Mouse (Mus musculus): ENCODE measurements around the gene Tmod2. TPM values are rescaled to one million over a fixed set of nuclear protein-coding genes. Genes with fewer than 3 reads are reported as not detected.
"Not testable (repeated sequence)": the region's sequence is repeated elsewhere in the genome, so short reads cannot be mapped to it uniquely, and the experiment has no call there.

Gene Tmod2
- polyA plus RNA-seq, 1 experiment: 0.27 TPM

GRCm38 (mm10) chr9:75549010-75549409 is 62.1 kb downstream of the Tmod2 start:
- Histone ChIP-seq H3K36me3 (ENCODE audit: control insufficient read depth, insufficient read depth) (no peaks in the 10 kb centered on the region), H3K4me3 (ENCODE audit: insufficient read depth, poor library complexity, severe bottlenecking) (no peak overlapping the region), H3ac (ENCODE audit: control insufficient read depth, insufficient read length, low read depth) (no peak overlapping the region), H3K79me3 (ENCODE audit: low read depth) (peaks cover 38% of the 10 kb centered on the region), H3K79me2 (ENCODE audit: control insufficient read depth, insufficient read depth) (peaks cover 73% of the 10 kb centered on the region), H3K27me3 (ENCODE audit: control insufficient read depth, insufficient read depth, insufficient read length) (no peaks in the 10 kb centered on the region)
- TF ChIP-seq MAX (IDR thresholded peaks at IDR 0.05) (no peak), USF1 (IDR thresholded peaks at IDR 0.05; ENCODE audit: low read depth) (no peak), CTCF (IDR thresholded peaks at IDR 0.05; ENCODE audit: control insufficient read depth, insufficient read depth, insufficient read length) (no peak), MYOD1 (IDR thresholded peaks at IDR 0.05; ENCODE audit: control insufficient read depth, insufficient read length, low read depth) (no peak), CEBPB (IDR thresholded peaks at IDR 0.05; ENCODE audit: low read depth) (no peak), MYOG (IDR thresholded peaks at IDR 0.05; ENCODE audit: control insufficient read depth, extremely low read depth, insufficient read length) (no peak), FOSL1 (IDR thresholded peaks at IDR 0.05; ENCODE audit: insufficient read depth, low read length, poor library complexity, severe bottlenecking) (no peak)

DNA sequence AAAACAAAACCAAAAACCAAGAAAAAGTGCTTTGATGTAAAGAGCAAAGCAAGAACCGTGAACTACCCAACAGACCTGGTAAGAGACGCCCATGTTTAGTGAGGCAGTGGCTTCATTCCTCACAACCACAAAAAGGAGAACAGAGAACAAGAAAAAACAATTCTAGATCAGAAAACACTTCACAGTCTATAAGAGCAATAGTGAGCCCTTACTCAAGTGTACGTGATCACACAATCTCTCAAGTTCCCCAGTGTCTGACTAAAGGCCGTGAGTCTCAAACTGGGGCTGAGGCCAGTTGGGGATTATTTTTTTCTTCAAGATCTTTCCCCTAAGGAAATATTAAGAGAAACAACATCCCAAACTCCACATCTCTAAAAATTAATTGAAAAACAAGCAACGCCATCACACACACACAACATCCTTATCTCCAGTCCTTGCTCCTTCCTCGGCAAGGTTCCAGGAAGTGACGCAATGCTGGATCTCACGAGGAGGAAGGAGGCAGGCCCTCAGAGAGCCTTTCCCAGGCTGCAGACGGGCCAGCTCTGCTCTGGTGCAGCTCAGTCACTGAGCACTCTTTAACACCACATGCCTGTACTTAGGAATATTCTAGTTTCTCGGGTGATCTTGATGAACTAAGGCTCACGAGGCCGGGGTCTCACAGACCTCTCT is 64.1 kb downstream of the Tmod2 start:
- H3K4me3 ChIP-seq (ENCODE audit: insufficient read depth, poor library complexity, severe bottlenecking): no peak overlapping the region
- no peak overlapping the region for H3ac ChIP-seq (ENCODE audit: control insufficient read depth, insufficient read length, low read depth)
- peaks cover 23% of the 10 kb centered on the region for H3K79me3 ChIP-seq (ENCODE audit: low read depth)
- no peaks in the 10 kb centered on the region for H3K27me3 ChIP-seq (ENCODE audit: control insufficient read depth, insufficient read depth, insufficient read length)
- H3K79me2 ChIP-seq (ENCODE audit: control insufficient read depth, insufficient read depth): peaks cover 59% of the 10 kb centered on the region
- TF ChIP-seq CEBPB (IDR thresholded peaks at IDR 0.05; ENCODE audit: low read depth) (peak; percentile 73), MYOD1 (IDR thresholded peaks at IDR 0.05; ENCODE audit: control insufficient read depth, insufficient read length, low read depth) (no peak)
- no peaks in the 10 kb centered on the region for H3K36me3 ChIP-seq (ENCODE audit: control insufficient read depth, insufficient read depth)

DNA sequence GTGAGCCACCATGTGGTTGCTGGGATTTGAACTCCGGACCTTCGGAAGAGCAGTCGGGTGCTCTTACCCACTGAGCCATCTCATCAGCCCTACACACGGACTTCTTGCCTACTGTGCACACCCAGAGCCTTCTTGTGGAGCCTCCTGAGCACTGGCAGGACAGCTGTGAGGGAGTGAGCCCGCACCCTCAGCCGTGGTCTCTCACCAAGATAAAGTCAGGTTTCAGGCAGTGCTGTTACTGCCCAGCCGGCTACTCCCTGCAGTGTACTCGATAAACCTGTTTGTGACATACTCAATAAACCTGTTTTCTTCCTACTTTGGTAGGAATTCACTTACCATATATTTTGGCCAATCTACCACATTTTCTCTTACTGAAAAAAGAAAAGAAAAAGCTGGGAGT is 65.6 kb downstream of the Tmod2 start:
- peaks cover 16% of the 10 kb centered on the region for H3K79me3 ChIP-seq (ENCODE audit: low read depth)
- no peaks in the 10 kb centered on the region for H3K36me3 ChIP-seq (ENCODE audit: control insufficient read depth, insufficient read depth)
- H3K27me3 ChIP-seq (ENCODE audit: control insufficient read depth, insufficient read depth, insufficient read length): no peaks in the 10 kb centered on the region
- H3ac ChIP-seq (ENCODE audit: control insufficient read depth, insufficient read length, low read depth): no peak overlapping the region
- TF ChIP-seq CEBPB (IDR thresholded peaks at IDR 0.05; ENCODE audit: low read depth) (no peak), USF1 (IDR thresholded peaks at IDR 0.05; ENCODE audit: low read depth) (no peak), CTCF (IDR thresholded peaks at IDR 0.05; ENCODE audit: control insufficient read depth, insufficient read depth, insufficient read length) (no peak)
- H3K4me3 ChIP-seq (ENCODE audit: insufficient read depth, poor library complexity, severe bottlenecking): no peak overlapping the region
- peaks cover 57% of the 10 kb centered on the region for H3K79me2 ChIP-seq (ENCODE audit: control insufficient read depth, insufficient read depth)

DNA sequence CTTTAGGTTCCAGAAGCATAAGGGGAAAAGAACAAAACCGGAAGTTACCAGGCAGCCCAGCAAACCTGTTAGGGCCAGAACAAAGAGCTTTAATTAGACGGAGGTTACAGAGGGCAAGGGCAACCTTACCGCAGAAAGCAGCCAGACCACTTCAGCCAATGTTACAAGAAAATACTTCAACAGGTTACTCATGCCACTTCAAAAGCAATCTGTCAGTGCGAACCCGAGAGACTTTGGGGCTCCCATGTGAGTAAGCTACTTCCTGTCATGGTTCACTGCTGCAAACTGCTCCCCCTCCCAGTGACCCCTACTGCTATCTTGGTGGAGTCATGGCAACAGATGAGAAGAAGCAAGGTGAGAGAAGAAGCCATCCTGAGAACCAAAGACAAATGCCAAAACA is 69.6 kb downstream of the Tmod2 start:
- H3K4me3 ChIP-seq (ENCODE audit: insufficient read depth, poor library complexity, severe bottlenecking): no peak overlapping the region
- peaks cover 11% of the 10 kb centered on the region for H3K79me3 ChIP-seq (ENCODE audit: low read depth)
- no peaks in the 10 kb centered on the region for H3K36me3 ChIP-seq (ENCODE audit: control insufficient read depth, insufficient read depth)
- TF ChIP-seq MYOD1 (IDR thresholded peaks at IDR 0.05; ENCODE audit: control insufficient read depth, insufficient read length, low read depth) (no peak), CEBPB (IDR thresholded peaks at IDR 0.05; ENCODE audit: low read depth) (no peak), USF1 (IDR thresholded peaks at IDR 0.05; ENCODE audit: low read depth) (no peak), MYOG (IDR thresholded peaks at IDR 0.05; ENCODE audit: control insufficient read depth, extremely low read depth, insufficient read length) (no peak), CTCF (IDR thresholded peaks at IDR 0.05; ENCODE audit: control insufficient read depth, insufficient read depth, insufficient read length) (no peak), MAX (IDR thresholded peaks at IDR 0.05) (no peak), FOSL1 (IDR thresholded peaks at IDR 0.05; ENCODE audit: insufficient read depth, low read length, poor library complexity, severe bottlenecking) (no peak)
- H3K27me3 ChIP-seq (ENCODE audit: control insufficient read depth, insufficient read depth, insufficient read length): no peaks in the 10 kb centered on the region
- no peak overlapping the region for H3ac ChIP-seq (ENCODE audit: control insufficient read depth, insufficient read length, low read depth)
- H3K79me2 ChIP-seq (ENCODE audit: control insufficient read depth, insufficient read depth): peaks cover 43% of the 10 kb centered on the region

DNA sequence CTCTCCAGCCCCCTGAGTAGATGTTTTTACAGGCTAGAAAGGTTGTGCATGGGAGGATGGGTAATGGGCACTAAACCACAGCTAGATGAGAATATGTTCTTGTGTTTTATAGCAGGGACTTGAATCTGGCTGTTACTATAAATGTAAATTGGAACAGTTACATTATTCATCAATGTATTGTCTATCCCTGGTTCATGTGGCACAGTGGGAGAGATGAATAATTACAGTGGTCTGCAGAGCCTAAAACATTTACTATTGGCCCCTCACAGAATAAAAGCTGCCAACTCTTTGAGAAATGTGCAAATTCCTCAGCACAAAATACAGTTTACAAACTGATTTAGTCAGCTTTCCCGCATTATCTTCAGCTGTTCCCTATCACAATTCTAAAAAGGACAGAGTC is 74.7 kb downstream of the Tmod2 start:
- Histone ChIP-seq H3K36me3 (ENCODE audit: control insufficient read depth, insufficient read depth) (no peaks in the 10 kb centered on the region), H3K79me3 (ENCODE audit: low read depth) (peaks cover 7% of the 10 kb centered on the region), H3K4me3 (ENCODE audit: insufficient read depth, poor library complexity, severe bottlenecking) (no peak overlapping the region), H3ac (ENCODE audit: control insufficient read depth, insufficient read length, low read depth) (no peak overlapping the region), H3K27me3 (ENCODE audit: control insufficient read depth, insufficient read depth, insufficient read length) (no peaks in the 10 kb centered on the region), H3K79me2 (ENCODE audit: control insufficient read depth, insufficient read depth) (peaks cover 37% of the 10 kb centered on the region)
- no peak for TF ChIP-seq CTCF (IDR thresholded peaks at IDR 0.05; ENCODE audit: control insufficient read depth, insufficient read depth, insufficient read length)
- no peak for TF ChIP-seq FOSL1 (IDR thresholded peaks at IDR 0.05; ENCODE audit: insufficient read depth, low read length, poor library complexity, severe bottlenecking)
- TF ChIP-seq CEBPB (IDR thresholded peaks at IDR 0.05; ENCODE audit: low read depth): no peak
- no peak for TF ChIP-seq MYOD1 (IDR thresholded peaks at IDR 0.05; ENCODE audit: control insufficient read depth, insufficient read length, low read depth)
- TF ChIP-seq MAX (IDR thresholded peaks at IDR 0.05): no peak
- no peak for TF ChIP-seq USF1 (IDR thresholded peaks at IDR 0.05; ENCODE audit: low read depth)
- no peak for TF ChIP-seq MYOG (IDR thresholded peaks at IDR 0.05; ENCODE audit: control insufficient read depth, extremely low read depth, insufficient read length)

- TF ChIP-seq CEBPB (IDR thresholded peaks at IDR 0.05; ENCODE audit: low read depth): no peak
- TF ChIP-seq MYOD1 (IDR thresholded peaks at IDR 0.05; ENCODE audit: control insufficient read depth, insufficient read length, low read depth): no peak
- Histone ChIP-seq H3K79me2 (ENCODE audit: control insufficient read depth, insufficient read depth) (peaks cover 22% of the 10 kb centered on the region), H3K79me3 (ENCODE audit: low read depth) (no peaks in the 10 kb centered on the region), H3K4me3 (ENCODE audit: insufficient read depth, poor library complexity, severe bottlenecking) (no peak overlapping the region), H3K27me3 (ENCODE audit: control insufficient read depth, insufficient read depth, insufficient read length) (no peaks in the 10 kb centered on the region), H3ac (ENCODE audit: control insufficient read depth, insufficient read length, low read depth) (no peak overlapping the region), H3K36me3 (ENCODE audit: control insufficient read depth, insufficient read depth) (peaks cover 9% of the 10 kb centered on the region)
These were observed 76.6 kb downstream of the Tmod2 start for GRCm38 (mm10) chr9:75534431-75534962.

GRCm38 (mm10) chr9:75532989-75533388 is 78.1 kb downstream of the Tmod2 start:
- peaks cover 17% of the 10 kb centered on the region for H3K79me2 ChIP-seq (ENCODE audit: control insufficient read depth, insufficient read depth)
- not testable (repeated sequence) for H3ac ChIP-seq (ENCODE audit: control insufficient read depth, insufficient read length, low read depth); H3K79me3 ChIP-seq (ENCODE audit: low read depth); H3K4me3 ChIP-seq (ENCODE audit: insufficient read depth, poor library complexity, severe bottlenecking); H3K27me3 ChIP-seq (ENCODE audit: control insufficient read depth, insufficient read depth, insufficient read length)
- H3K36me3 ChIP-seq (ENCODE audit: control insufficient read depth, insufficient read depth): peaks cover 13% of the 10 kb centered on the region

Data from C2C12 (cell line).